Mouse (Mus musculus) liver, embryonic 15.5 days (tissue): Measurements from ENCODE around the gene Nuak1. TPM values are rescaled to one million over a fixed set of nuclear protein-coding genes. Genes with fewer than 3 reads are reported as not detected.

Experiments
- ATAC-seq: fragments of 200-750 bp; cut with Nextera tagmentation; 2 replicates; pipeline ENCODE4 v1.8.0; 2017; ENCODE audit warnings: moderate number of reproducible peaks, mild to moderate bottlenecking, moderate library complexity; ENCODE audit not compliant: insufficient read depth
- H3K27ac ChIP-seq: fragments of 300-500 bp; sonication (generic); replicated peaks from 2 replicates; pipeline ENCODE4 v1.5.1; 2015; ENCODE audit warnings: mild to moderate bottlenecking, inconsistent platforms
- H3K27me3 ChIP-seq: fragments of 300-500 bp; sonication (generic); 2 replicates; pipeline ENCODE4 v1.6.1; 2015; ENCODE audit warnings: mild to moderate bottlenecking, inconsistent platforms
- H3K36me3 ChIP-seq: fragments of 300-500 bp; sonication (generic); replicated peaks from 2 replicates; pipeline ENCODE4 v1.6.1; 2015; ENCODE audit warnings: moderate library complexity, mild to moderate bottlenecking, inconsistent platforms
- H3K4me1 ChIP-seq: fragments of 300-500 bp; sonication (generic); replicated peaks from 2 replicates; pipeline ENCODE4 v1.6.1; 2015; ENCODE audit warnings: inconsistent platforms
- H3K4me2 ChIP-seq: fragments of 300-500 bp; sonication (generic); 2 replicates; pipeline ENCODE4 v1.6.1; 2015; ENCODE audit warnings: moderate library complexity, mild to moderate bottlenecking, inconsistent platforms
- H3K4me3 ChIP-seq: fragments of 300-500 bp; sonication (generic); replicated peaks from 2 replicates; pipeline ENCODE4 v1.5.1; 2015; ENCODE audit warnings: mild to moderate bottlenecking, inconsistent platforms
- H3K9ac ChIP-seq: fragments of 300-500 bp; sonication (generic); 2 replicates; pipeline ENCODE4 v1.6.1; 2015; ENCODE audit warnings: moderate library complexity, mild to moderate bottlenecking, inconsistent platforms
- H3K9me3 ChIP-seq: fragments of 300-500 bp; sonication (generic); replicated peaks from 2 replicates; pipeline ENCODE4 v1.6.1; 2016; ENCODE audit warnings: inconsistent platforms
- WGBS: fragments of 180-500 bp; shearing (Covaris S2); methylation state at CpG from one replicate; pipeline ENCODE4 v1.1.7; 2015; ENCODE audit warnings: mixed read lengths; ENCODE audit not compliant: insufficient replicate concordance; 5-methylcytosine and 5-hydroxymethylcytosine counted together
- polyA plus RNA-seq: library from polyadenylated mRNA; unstranded; fragments of >200 nt; fragmentation: Nextera tagmentation; extraction: Ambion mirVana; gene quantifications from 2 replicates; pipeline ENCODE4 v1.2.1, GENCODE M21; 2015

The Nuak1 gene
- polyA plus RNA-seq, 1 experiment from 2014 or later, result 0.13 TPM

- Histone ChIP-seq H3K4me1 (no peaks in the 10 kb centered on the region; the same call in 1 of the 2 replicates), H3K9me3 (no peaks in the 10 kb centered on the region), H3K4me3 (no peak overlapping the region), H3K27me3 (no peaks in the 10 kb centered on the region), H3K9ac (no peak overlapping the region), H3K36me3 (no peaks in the 10 kb centered on the region), H3K27ac (no peak overlapping the region), H3K4me2 (no peak overlapping the region)
- ATAC-seq, result no peak
- WGBS, result 54% methylated on average over 8 of the region's 8 CpGs
These were observed 35.1 kb downstream of the Nuak1 start for GRCm38 (mm10) chr10:84405135-84405776.

GRCm38 (mm10) chr10:84401907-84402371 is 38.5 kb downstream of the Nuak1 start:
- Histone ChIP-seq H3K27ac (no peak overlapping the region), H3K36me3 (no peaks in the 10 kb centered on the region), H3K4me2 (no peak overlapping the region), H3K4me1 (no peaks in the 10 kb centered on the region), H3K9me3 (no peaks in the 10 kb centered on the region), H3K4me3 (no peak overlapping the region), H3K9ac (no peak overlapping the region), H3K27me3 (no peaks in the 10 kb centered on the region)
- ATAC-seq, result 0 out of 2 replicates have a peak, but pooled peaks have one; percentile 31
- 11% methylated on average over 7 of the region's 7 CpGs for WGBS

GRCm38 (mm10) chr10:84401189-84401588 is 39.2 kb downstream of the Nuak1 start:
- no peak overlapping the region for H3K27ac ChIP-seq
- no peak overlapping the region for H3K9ac ChIP-seq
- H3K4me2 ChIP-seq, result no peak overlapping the region
- H3K36me3 ChIP-seq, result no peaks in the 10 kb centered on the region
- H3K27me3 ChIP-seq, result no peaks in the 10 kb centered on the region
- no peaks in the 10 kb centered on the region for H3K9me3 ChIP-seq
- WGBS, result 60% methylated on average over 4 of the region's 4 CpGs
- no peaks in the 10 kb centered on the region for H3K4me1 ChIP-seq
- no peak overlapping the region for H3K4me3 ChIP-seq
- no peak for ATAC-seq

GRCm38 (mm10) chr10:84400037-84400681 is 40.2 kb downstream of the Nuak1 start:
- Histone ChIP-seq H3K9me3 (no peaks in the 10 kb centered on the region), H3K4me2 (no peak overlapping the region), H3K36me3 (no peaks in the 10 kb centered on the region), H3K27ac (no peak overlapping the region), H3K27me3 (no peaks in the 10 kb centered on the region), H3K9ac (no peak overlapping the region), H3K4me3 (no peak overlapping the region), H3K4me1 (no peaks in the 10 kb centered on the region)
- WGBS, result 54% methylated on average over 7 of the region's 7 CpGs
- no peak for ATAC-seq

DNA sequence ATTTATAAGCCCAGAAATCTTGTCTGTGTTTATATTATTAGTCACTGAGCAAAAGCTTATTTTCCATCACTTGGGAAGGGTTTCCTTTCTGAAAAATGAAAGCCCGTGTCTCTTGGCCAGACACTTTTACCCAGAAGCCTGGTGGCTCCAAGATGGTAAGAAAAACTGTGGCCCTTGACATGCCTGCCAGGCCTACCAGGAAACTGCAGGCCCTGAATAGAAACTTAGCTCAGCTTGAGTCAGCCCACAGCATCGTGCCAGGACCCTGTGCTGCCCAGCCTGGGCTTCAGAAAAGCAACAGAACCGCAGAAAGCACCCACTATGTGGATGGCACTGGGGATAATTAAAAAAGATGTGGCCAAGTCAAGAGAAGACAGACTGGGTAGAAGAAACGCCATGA is 43.1 kb downstream of the Nuak1 start:
- Histone ChIP-seq H3K4me1 (no peaks in the 10 kb centered on the region), H3K9me3 (no peaks in the 10 kb centered on the region), H3K9ac (no peak overlapping the region), H3K27me3 (no peaks in the 10 kb centered on the region), H3K4me2 (no peak overlapping the region), H3K4me3 (no peak overlapping the region), H3K36me3 (no peaks in the 10 kb centered on the region), H3K27ac (no peak overlapping the region)
- no peak for ATAC-seq
- 61% methylated on average over 4 of the region's 4 CpGs for WGBS

GRCm38 (mm10) chr10:84395885-84396659 is 44.3 kb downstream of the Nuak1 start:
- 54% methylated on average over 8 of the region's 8 CpGs for WGBS
- Histone ChIP-seq H3K27ac (no peak overlapping the region), H3K4me3 (no peak overlapping the region), H3K36me3 (no peaks in the 10 kb centered on the region), H3K4me2 (no peak overlapping the region), H3K9me3 (no peaks in the 10 kb centered on the region), H3K9ac (no peak overlapping the region), H3K27me3 (no peaks in the 10 kb centered on the region), H3K4me1 (no peaks in the 10 kb centered on the region)
- no peak for ATAC-seq

DNA sequence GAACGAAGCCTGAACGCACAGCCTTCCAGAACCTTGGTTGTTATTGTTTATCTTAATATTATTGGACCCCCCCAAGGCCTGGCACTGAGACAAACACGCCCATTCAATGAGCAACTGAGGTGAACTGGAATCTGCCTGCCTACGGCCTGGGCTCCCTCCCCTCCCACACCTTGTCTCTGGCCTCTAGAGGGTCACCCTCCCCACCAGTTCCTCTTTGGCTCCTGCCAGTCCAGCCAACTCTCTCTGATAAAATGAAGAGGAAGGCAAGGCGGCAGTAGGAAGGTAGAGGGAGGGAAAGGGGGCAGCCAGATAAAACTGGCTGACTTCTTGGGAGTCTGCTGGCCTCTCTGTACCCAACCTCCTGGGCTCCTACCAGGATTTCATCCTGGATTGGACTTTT is 45.1 kb downstream of the Nuak1 start:
- no peak overlapping the region for H3K4me2 ChIP-seq
- no peaks in the 10 kb centered on the region for H3K4me1 ChIP-seq
- ATAC-seq, result no peak
- no peak overlapping the region for H3K9ac ChIP-seq
- no peaks in the 10 kb centered on the region for H3K36me3 ChIP-seq
- WGBS, result 36% methylated on average over 5 of the region's 5 CpGs
- no peak overlapping the region for H3K4me3 ChIP-seq
- no peaks in the 10 kb centered on the region for H3K27me3 ChIP-seq
- H3K9me3 ChIP-seq, result no peaks in the 10 kb centered on the region
- H3K27ac ChIP-seq, result no peak overlapping the region

DNA sequence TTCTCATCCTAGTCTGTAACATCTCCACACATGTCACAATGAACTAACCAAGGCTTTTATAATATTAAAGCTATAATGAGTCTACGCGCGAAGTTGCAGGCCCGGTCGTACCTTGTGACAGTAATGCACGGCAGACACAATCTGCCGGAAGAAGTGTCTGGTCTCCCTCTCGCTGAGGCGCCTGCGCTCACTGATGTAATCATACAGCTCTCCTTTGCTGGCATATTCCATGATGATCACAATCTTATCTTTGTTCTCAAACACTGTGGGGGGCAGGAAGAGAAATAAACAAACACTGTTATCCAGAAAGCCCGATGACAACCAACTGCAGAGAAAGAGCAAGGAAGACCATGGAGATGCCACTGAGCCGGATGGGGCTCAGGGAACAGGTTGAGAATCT is 46.5 kb downstream of the Nuak1 start:
- ATAC-seq, result no peak
- 72% methylated on average over 12 of the region's 12 CpGs for WGBS
- no peak overlapping the region for H3K4me2 ChIP-seq

GRCm38 (mm10) chr10:84393405-84393804 is 47.0 kb downstream of the Nuak1 start:
- H3K9ac ChIP-seq, result no peak overlapping the region
- ATAC-seq, result no peak
- no peak overlapping the region for H3K27ac ChIP-seq
- H3K4me1 ChIP-seq, result peaks cover 3% of the 10 kb centered on the region; the same call in 1 of the 2 replicates
- no peak overlapping the region for H3K4me3 ChIP-seq
- WGBS, result 61% methylated on average over 9 of the region's 9 CpGs
- H3K27me3 ChIP-seq, result no peaks in the 10 kb centered on the region
- H3K9me3 ChIP-seq, result no peaks in the 10 kb centered on the region
- no peak overlapping the region for H3K4me2 ChIP-seq
- H3K36me3 ChIP-seq, result no peaks in the 10 kb centered on the region

More for the DNA sequence above, 46.5 kb downstream of the Nuak1 start:
- Histone ChIP-seq H3K27ac (no peak overlapping the region), H3K4me1 (no peaks in the 10 kb centered on the region), H3K27me3 (no peaks in the 10 kb centered on the region), H3K4me3 (no peak overlapping the region), H3K9ac (no peak overlapping the region), H3K36me3 (no peaks in the 10 kb centered on the region), H3K9me3 (no peaks in the 10 kb centered on the region)

GRCm38 (mm10) chr10:84392723-84393081 is 47.7 kb downstream of the Nuak1 start:
- WGBS, result 76% methylated on average over 3 of the region's 3 CpGs
- Histone ChIP-seq H3K9me3 (no peaks in the 10 kb centered on the region), H3K27ac (no peak overlapping the region), H3K4me1 (peaks cover 8% of the 10 kb centered on the region; the same call in 1 of the 2 replicates), H3K36me3 (no peaks in the 10 kb centered on the region), H3K4me2 (no peak overlapping the region), H3K4me3 (no peak overlapping the region), H3K9ac (no peak overlapping the region), H3K27me3 (no peaks in the 10 kb centered on the region)
- ATAC-seq, result no peak

- no peak overlapping the region for H3K27ac ChIP-seq
- WGBS, result 32% methylated on average over 14 of the region's 14 CpGs
- H3K9ac ChIP-seq, result no peak overlapping the region
These were observed 48.2 kb downstream of the Nuak1 start for GRCm38 (mm10) chr10:84392027-84392722.

More at GRCm38 (mm10) chr10:84392027-84392722, 48.2 kb downstream of the Nuak1 start:
- Histone ChIP-seq H3K4me1 (peaks cover 8% of the 10 kb centered on the region; the same call in 1 of the 2 replicates), H3K27me3 (no peaks in the 10 kb centered on the region), H3K9me3 (no peaks in the 10 kb centered on the region), H3K4me3 (no peak overlapping the region), H3K4me2 (no peak overlapping the region), H3K36me3 (no peaks in the 10 kb centered on the region)
- ATAC-seq, result no peak
